ENCODE assay signal across 11 mouse cellular contexts in genomic region chr16:34867217-34867616, GRCm38 (mm10).
DNase-seq lines count a peak whose midpoint lies in the region; ATAC-seq and TF ChIP-seq lines count a peak whose summit lies in the region.
"Had no signal": no experiment of that assay in that cellular context is flagged by ENCODE, and none has a peak within 500 bp of the region (broad histone marks: within the 10 kb centered on the region; RNA-seq: fewer than 3 reads in every experiment).

No protein-coding gene starts in this region.

- H3K36me3 ChIP-seq in limb, embryonic 11.5 days (ENCODE audit: control insufficient read depth, insufficient read depth, low read length) = no peaks in the 10 kb centered on the region
- no peaks in the 10 kb centered on the region for H3K36me3 ChIP-seq in limb, embryonic 10.5 days
- H3K36me3 ChIP-seq in E14TG2a.4 (ENCODE audit: insufficient read depth, low read length) = no peaks in the 10 kb centered on the region
- H3K36me3 ChIP-seq: neural tube, embryonic 13.5 days had no signal

- H3K4me2 ChIP-seq in limb, embryonic 11.5 days (ENCODE audit: low read depth, severe bottlenecking) = no peak overlapping the region
- H3K4me2 ChIP-seq: neural tube, embryonic 13.5 days had no signal

- no peaks in the 10 kb centered on the region for H3K4me1 ChIP-seq in limb, embryonic 11.5 days (ENCODE audit: control insufficient read depth, insufficient read depth, low read length)
- H3K4me1 ChIP-seq in limb, embryonic 10.5 days = peaks cover 15% of the 10 kb centered on the region
- no peaks in the 10 kb centered on the region for H3K4me1 ChIP-seq in E14TG2a.4 (replicated peaks; ENCODE audit: low read depth, low read length)
- no peaks in the 10 kb centered on the region for H3K4me1 ChIP-seq in cerebellum, adult 2 months (ENCODE audit: control insufficient read depth, insufficient read depth, low read length)
- H3K4me1 ChIP-seq: neural tube, embryonic 13.5 days had no signal

- H3K9me3 ChIP-seq in limb, embryonic 11.5 days (ENCODE audit: control insufficient read depth, low read length) = no peaks in the 10 kb centered on the region
- no peaks in the 10 kb centered on the region for H3K9me3 ChIP-seq in limb, embryonic 10.5 days (replicated peaks)
- H3K9me3 ChIP-seq in E14TG2a.4 (ENCODE audit: low read length) = no peaks in the 10 kb centered on the region
- H3K9me3 ChIP-seq: neural tube, embryonic 13.5 days had no signal

- peak; percentile 68 for TF ChIP-seq CTCF in E14TG2a.4 (conservative IDR thresholded peaks at IDR 0.05; ENCODE audit: low read length)
- TF ChIP-seq CTCF in cerebellum, adult 2 months (IDR thresholded peaks at IDR 0.05; ENCODE audit: borderline replicate concordance, insufficient read depth, low read depth, low read length) = no peak

- H3K27ac ChIP-seq in limb, embryonic 11.5 days (replicated peaks; ENCODE audit: low read depth, low read length) = no peak overlapping the region
- H3K27ac ChIP-seq in limb, embryonic 10.5 days = no peak overlapping the region
- H3K27ac ChIP-seq in cerebellum, adult 2 months (ENCODE audit: insufficient read depth, low read length) = no peak overlapping the region
- H3K27ac ChIP-seq: neural tube, embryonic 13.5 days had no signal

- 93% methylated on average over 2 of the region's 2 CpGs for WGBS in limb, embryonic 11.5 days
- WGBS in limb, embryonic 10.5 days = 92% methylated on average over 2 of the region's 2 CpGs
- 98% methylated on average over 2 of the region's 2 CpGs for WGBS in cerebellum, adult 2 months

- peak; percentile 32 for DNase-seq in embryo, embryonic 10.5 days (ENCODE audit: low spot score)
- DNase-seq in embryo, embryonic 10 days (ENCODE audit: low spot score) = no peak
- peak; percentile 30 for DNase-seq in limb, embryonic 11.5 days (ENCODE audit: low spot score)
- no peak for DNase-seq in limb, embryonic 10.5 days (ENCODE audit: low spot score)
- DNase-seq in naive thymus-derived CD4-positive, alpha-beta T cell, adult 2 months (ENCODE audit: low read depth) = peak; percentile 6
- no peak for DNase-seq in cerebellum, adult 2 months
- DNase-seq: gastrocnemius, postnatal 10 days; heart, postnatal 36 days had no signal

- H3K9ac ChIP-seq in limb, embryonic 11.5 days (ENCODE audit: low read length) = no peak overlapping the region
- H3K9ac ChIP-seq: neural tube, embryonic 13.5 days had no signal

- no peak for ATAC-seq in limb, embryonic 11.5 days (ENCODE audit: insufficient number of reproducible peaks, low FRiP score, low TSS enrichment, low read depth)
- no peak for ATAC-seq in granulocyte monocyte progenitor cell, adult 5-6 weeks (replicated peaks; ENCODE audit: poor library complexity, severe bottlenecking)

- TF ChIP-seq POLR2A in cerebellum, adult 2 months (IDR thresholded peaks at IDR 0.05; ENCODE audit: borderline replicate concordance, insufficient read depth, low read length) = no peak

- no peak overlapping the region for H3K4me3 ChIP-seq in limb, embryonic 11.5 days (ENCODE audit: low read depth, low read length)
- H3K4me3 ChIP-seq in limb, embryonic 10.5 days = no peak overlapping the region
- H3K4me3 ChIP-seq in E14TG2a.4 (replicated peaks; ENCODE audit: low read length) = no peak overlapping the region
- no peak overlapping the region for H3K4me3 ChIP-seq in cerebellum, adult 2 months (replicated peaks; ENCODE audit: insufficient read depth, low read depth, low read length)
- H3K4me3 ChIP-seq: neural tube, embryonic 13.5 days had no signal

- H3K27me3 ChIP-seq in limb, embryonic 11.5 days (ENCODE audit: control insufficient read depth, insufficient read depth, low read length) = no peaks in the 10 kb centered on the region
- no peaks in the 10 kb centered on the region for H3K27me3 ChIP-seq in limb, embryonic 10.5 days (ENCODE audit: low read depth, poor library complexity, severe bottlenecking)
- peaks cover 2% of the 10 kb centered on the region; the same call in 1 of the 2 replicates for H3K27me3 ChIP-seq in E14TG2a.4 (ENCODE audit: insufficient read depth, low read length)
- H3K27me3 ChIP-seq in cerebellum, adult 2 months (ENCODE audit: control insufficient read depth, insufficient read depth, low read length) = no peaks in the 10 kb centered on the region
- H3K27me3 ChIP-seq: neural tube, embryonic 13.5 days had no signal

Comparison
In these comparisons a context has a peak if more than half of its experiments do, and no peak if none do; other contexts are left out.
1. DNase-seq: peak in embryo, embryonic 10.5 days (single experiment), limb, embryonic 11.5 days (single experiment) and naive thymus-derived CD4-positive, alpha-beta T cell, adult 2 months (single experiment); none in embryo, embryonic 10 days (single experiment), limb, embryonic 10.5 days (single experiment) and cerebellum, adult 2 months (0 of 2).